Mouse (Mus musculus) CH12.LX (cell line): ENCODE results near the gene Cldn13.

Source experiments
- CTCF ChIP-seq, 2 experiments: IDR thresholded peaks in 1 of 2; conservative IDR thresholded peaks in 1 of 2; 2 replicates each; pipeline ENCODE4 v1.5.1; 2011 to 2012; ENCODE audit warnings: low read depth in 2 of 2, low read length in 2 of 2, improper control_type of control experiment in 1 of 2, inconsistent platforms in 1 of 2, mild to moderate bottlenecking in 1 of 2, moderate library complexity in 1 of 2
- E2F4 ChIP-seq: IDR thresholded peaks from 2 replicates; pipeline ENCODE4 v1.6.1; 2011; ENCODE audit warnings: low read depth, low read length, improper control_type of control experiment; ENCODE audit not compliant: insufficient replicate concordance
- ETS1 ChIP-seq: conservative IDR thresholded peaks from 2 replicates; pipeline ENCODE4 v1.6.1; 2012; ENCODE audit warnings: low read depth, mild to moderate bottlenecking, inconsistent platforms, low read length, improper control_type of control experiment, moderate library complexity
- PAX5 ChIP-seq: IDR thresholded peaks from 2 replicates; pipeline ENCODE4 v1.6.1; 2012; ENCODE audit warnings: low read length, inconsistent platforms, mixed read lengths
- POLR2A ChIP-seq: IDR thresholded peaks from 2 replicates; pipeline ENCODE4 v1.6.1; 2011; ENCODE audit warnings: low read depth, mild to moderate bottlenecking, improper control_type of control experiment, low read length
- POLR2AphosphoS2 ChIP-seq: IDR thresholded peaks from 2 replicates; pipeline ENCODE4 v1.6.1; 2011; ENCODE audit warnings: low read depth, low read length, improper control_type of control experiment
- TBP ChIP-seq: conservative IDR thresholded peaks from 2 replicates; pipeline ENCODE4 v1.6.1; 2011; ENCODE audit warnings: low read depth, low read length, improper control_type of control experiment
- ZC3H11A ChIP-seq: IDR thresholded peaks from 2 replicates; pipeline ENCODE4 v1.6.1; 2012; ENCODE audit warnings: low read depth, mild to moderate bottlenecking, inconsistent platforms, low read length, improper control_type of control experiment

DNA sequence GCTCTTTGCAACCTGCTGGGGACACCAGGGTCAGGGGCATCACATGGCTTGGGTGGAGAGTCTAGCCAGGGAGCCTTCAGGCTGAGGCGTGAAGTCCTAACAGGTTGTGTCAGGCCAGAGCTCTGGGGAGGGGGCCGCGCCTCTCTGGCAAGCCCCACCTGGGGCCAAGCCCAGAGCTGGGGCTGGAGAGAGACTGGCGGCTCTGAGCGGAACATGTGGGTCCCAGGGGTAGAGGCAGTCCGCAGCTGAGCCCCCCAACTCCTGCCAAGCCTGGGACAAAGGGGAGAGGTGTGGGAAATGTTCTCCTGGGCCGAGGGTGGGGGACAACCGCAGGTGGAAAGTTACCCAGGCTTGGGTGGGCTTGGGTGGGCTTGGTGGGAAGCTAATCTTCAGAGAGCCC lies 18.4 kb downstream of the Cldn13 start:
- no peak for TF ChIP-seq E2F4
- TF ChIP-seq PAX5 = no peak
- no peak for TF ChIP-seq CTCF (conservative IDR thresholded peaks at IDR 0.05 in 1 of 2, IDR thresholded peaks at IDR 0.05 in 1 of 2; ENCODE audit: low read depth in 2 of 2, low read length in 2 of 2)
- TF ChIP-seq POLR2AphosphoS2 = no peak
- TF ChIP-seq POLR2A = no peak
- no peak for TF ChIP-seq ZC3H11A
- no peak for TF ChIP-seq ETS1
- TF ChIP-seq TBP = no peak
